Mouse (Mus musculus): Measurements from ENCODE around the gene Rfk.

Rfk gene

DNA sequence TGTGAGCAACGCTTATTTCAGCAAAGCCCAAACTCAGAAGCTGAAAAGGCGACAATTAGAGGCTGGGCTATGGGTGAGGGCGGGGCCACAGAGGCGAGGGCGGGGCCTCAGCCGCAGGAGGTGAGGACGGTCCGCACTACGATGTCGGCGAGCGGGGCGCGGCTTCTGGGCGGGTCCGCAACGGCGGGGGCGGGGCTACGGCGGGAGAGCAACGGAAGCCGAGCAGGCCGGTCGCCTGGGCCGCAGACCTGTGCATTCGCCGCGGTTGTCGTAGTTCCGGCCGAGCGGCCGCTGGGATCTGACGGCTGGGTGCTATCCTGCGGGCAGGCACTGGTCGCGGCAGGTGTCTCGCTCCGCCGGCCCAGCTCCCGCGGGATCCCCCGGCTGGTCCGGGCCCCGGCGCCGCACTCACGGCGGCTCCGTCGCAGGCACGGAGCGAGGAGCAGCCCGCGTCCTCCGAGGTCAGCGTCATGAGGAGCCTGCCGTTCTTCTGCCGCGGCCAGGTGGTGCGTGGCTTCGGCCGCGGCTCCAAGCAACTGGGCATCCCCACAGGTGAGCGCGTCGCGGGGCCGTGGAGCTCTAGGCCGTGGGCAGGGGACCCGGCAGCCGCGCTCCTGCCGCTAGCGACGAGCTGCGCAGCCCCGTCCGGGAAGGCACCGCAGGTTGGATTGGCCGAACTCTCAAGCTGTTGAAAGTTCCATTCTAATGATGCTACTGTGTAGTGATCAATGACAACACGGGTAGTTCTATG is at the start of gene Rfk:
Gene Rfk, plus strand, starts transcription at position 203 of the 751 bp plus-strand sequence.
- DNase-seq (ENCODE audit: low spot score): peak; percentile 79

DNA sequence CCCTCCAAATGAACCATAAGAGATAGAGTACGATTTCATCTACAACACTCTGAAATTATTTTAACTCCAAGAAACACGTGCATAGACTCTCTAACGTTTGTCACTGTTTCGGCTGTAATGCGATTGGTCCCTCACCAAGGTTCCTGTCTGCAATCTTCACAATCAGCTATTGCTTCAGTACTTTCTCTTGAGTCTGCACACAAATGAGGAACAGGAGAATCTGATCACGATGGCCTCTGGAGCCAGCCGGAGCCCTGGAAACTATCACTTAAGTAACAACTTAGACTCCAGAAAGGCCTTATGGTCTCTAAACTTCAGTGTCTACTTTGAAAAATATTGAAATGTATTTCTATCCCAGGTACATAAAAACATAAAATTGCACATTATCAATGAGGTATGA is 49.0 kb upstream of the Rfk start:
- no peak for DNase-seq (ENCODE audit: low spot score)

DNA sequence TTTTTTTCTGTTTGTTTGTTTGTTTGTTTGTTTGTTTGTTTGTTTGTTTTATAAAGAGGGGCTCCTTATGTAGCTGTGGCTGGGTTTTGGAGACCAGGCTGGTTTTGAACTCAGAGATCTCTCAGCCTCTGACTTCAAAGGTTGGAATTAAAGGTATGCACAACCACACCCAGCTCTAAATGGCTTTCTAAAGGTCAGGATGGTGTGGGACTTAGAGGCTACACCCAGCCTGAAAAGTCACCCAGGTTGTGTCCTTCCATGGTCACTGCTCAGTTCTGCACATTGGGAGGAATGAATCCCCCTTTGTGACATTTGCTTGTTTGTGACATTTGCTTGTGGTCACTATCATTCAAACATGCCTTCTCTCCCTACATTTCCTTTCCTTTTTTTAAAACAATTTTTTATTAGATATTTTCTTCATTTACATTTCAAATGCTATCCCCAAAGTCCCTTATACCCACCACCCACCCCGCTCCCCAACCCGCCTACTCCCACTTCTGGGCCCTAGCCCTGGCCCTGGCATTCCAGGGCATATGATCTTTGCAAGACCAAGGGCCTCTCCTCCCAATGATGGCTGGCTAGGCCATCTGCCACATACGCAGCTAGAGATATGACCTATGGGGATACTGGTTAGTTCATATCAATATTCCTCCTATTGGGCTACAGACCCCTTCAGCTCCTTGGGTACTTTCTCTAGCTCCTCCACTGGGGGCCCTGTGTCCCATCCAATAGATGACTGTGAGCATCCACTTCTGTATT is 46.9 kb upstream of the Rfk start:
- no peak for DNase-seq (ENCODE audit: low spot score)

DNA sequence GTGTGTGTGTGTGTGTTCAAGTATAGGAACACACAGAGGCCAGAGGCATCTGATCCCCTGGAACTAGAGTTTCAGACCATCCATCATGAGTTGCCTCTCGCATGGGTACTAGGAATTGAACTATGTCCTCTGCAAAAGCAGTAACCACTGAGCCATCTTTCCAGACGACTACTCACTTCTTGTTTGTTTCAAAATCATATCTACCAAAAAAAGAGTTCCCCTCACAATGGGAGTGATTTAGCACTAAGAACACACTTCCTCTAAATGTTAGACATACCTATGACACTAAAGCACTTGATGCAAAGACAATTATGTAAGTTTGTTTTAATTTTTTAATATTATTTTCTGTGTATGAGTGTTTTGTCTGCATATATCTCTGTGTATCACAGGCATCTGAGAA is 46.0 kb upstream of the Rfk start:
- DNase-seq (ENCODE audit: low spot score): no peak

DNA sequence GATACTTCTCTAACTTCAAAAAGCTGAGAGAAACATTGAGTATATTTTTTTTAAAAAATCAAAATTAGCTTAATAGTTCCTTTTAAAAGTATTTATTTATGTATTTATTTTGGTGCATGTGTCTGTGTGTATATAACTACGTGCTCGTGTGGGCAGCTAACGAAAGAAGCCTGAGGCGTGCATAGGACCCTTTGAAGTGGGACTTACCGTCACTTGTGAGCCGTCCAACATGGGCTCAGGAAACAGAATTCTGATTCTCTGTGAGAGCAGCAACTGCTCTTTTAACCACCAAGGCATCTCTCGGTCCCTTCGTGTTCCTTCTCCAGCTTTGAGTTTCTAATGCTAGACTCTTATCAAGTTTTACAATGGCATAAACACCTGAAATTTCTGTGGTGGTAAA is 40.1 kb upstream of the Rfk start:
- DNase-seq (ENCODE audit: low spot score): no peak

DNA sequence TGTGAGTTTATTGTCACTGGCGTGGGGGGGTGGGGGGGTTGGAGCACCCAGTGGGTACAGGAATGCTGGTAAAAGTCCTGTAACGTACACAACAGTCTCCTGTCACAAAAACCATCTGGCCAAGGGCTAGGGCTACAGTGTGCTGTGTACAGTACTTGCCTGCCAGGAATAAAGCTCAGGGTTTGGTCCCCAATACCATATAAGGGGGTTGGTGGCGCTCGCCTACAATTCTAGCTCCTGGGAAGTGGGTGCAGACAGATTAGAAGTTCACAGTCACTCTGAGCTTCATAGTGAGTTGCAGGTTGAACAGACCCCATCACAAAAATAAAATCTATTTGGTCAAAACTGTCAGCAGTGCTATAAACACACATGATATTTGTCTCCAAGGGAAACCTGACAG is 39.5 kb upstream of the Rfk start:
- DNase-seq (ENCODE audit: low spot score): no peak

DNA sequence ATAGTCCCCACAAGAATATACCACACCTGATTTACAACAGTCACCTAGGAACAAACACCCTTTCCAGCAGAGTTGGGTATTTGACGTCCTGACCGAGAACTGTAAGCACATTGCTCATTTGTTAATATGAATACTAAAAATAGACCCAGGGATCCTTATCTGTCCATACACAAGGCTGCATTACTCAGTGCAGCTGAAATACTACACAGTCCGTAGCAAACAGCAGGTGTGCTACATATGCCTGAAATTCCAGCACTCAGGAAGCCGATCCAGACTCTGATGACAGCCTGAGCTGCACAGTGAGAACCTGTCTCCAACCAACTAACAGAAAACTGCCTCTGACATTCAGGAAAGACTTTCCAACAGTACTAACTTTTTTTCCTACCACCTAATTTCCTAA is 39.0 kb upstream of the Rfk start:
- no peak for DNase-seq (ENCODE audit: low spot score)

DNA sequence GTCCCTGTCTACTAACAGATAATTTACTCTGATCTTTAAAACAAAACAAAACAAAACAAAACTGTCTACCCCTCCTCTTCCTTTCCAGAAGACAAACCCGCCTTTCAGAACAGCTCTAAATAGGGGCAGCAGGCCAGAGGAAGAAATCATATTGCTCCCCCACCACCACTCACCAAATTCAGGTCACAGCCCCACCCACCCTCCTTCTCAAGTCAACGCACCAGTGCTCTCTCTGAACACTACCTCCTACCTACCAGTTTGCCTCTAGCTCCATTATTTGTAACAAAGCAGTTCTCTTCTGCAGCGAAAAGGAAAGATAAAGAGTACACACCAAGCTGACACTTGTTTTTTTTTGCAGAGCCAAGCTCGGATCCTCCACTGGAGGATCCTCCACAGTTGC is 38.5 kb upstream of the Rfk start:
- no peak for DNase-seq (ENCODE audit: low spot score)

DNA sequence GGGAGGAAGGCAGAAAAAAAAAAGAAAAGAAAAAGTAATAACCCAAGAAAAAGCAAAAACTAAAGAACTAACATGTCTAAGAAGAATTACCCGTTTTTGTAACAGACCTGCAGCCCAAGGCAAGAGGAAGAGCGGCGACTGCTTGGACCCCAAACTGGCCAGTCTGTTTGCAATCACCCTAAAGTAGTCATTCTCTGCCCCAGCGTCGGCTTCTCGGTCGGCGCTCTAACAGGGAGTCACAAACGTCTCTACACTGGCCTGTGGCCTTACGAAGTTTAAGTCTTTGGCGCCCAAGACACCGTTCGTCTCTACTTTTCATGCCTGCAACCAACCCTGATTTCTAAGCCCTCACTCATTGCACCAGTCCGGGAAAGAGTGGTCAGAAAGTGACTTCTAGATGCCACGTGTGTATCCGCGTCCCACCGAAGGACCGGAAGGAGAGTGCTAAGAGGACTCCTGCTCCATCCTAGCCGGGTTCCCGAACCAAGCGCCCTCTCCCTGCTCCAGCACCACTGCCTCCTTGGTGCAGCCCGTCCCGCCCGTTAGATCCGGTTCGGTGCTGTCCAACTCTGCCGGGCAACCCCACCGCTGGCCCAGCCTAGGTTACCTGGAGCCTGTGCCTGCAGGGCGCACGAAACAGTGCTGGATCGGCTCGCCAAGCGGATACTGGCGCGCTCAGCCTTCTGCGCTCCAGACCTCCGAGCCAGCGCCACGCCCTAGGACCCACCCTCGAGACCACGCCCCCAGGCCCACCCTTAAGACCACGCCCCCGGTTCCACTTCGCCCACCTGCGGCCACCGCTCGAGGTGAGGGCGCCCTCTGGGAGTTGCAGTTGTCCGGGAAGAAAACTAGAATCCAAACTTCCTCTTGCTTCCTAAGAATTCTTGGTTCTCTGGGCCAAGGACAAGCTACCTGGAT is 37.6 kb upstream of the Rfk start:
- peak; percentile 37 for DNase-seq (ENCODE audit: low spot score)

DNA sequence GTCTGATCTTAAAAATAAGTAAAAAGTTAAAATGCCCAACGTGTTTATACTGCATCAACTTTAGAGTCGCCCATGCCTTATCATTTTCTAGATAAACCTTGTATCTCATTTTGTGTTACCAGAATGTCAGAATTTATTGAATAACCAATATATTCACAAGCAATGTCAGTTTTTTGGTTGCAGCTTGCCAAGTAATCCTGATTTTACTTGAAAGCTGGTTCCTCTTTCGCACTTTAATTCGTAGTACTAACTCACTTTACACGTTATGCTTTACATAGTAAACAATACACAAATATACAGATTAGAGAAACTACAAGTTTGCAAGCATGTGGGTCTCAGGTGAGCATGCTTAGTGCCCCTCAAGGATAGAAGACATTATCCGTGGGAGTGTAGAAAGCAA is 36.9 kb upstream of the Rfk start:
- no peak for DNase-seq (ENCODE audit: low spot score)

DNA sequence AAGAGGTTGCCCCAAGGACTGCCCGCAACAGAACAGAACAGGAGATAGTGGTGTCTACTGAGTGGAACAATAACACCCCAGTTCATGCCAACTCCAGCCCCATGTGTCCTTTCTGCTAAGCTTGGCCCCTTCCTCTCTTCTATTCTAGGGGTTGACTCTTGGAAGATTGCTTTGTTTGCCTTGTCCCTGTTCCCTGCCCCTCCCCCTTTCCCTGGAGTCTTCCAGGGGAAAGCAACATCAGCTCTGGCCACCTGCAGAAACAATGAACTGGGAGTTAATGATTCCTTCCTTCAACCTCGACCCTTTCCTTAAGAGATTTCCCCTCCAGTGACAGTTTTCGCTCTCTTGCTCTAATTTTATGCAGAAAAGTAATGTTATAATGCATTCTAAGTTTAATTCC is 36.5 kb upstream of the Rfk start:
- no peak for DNase-seq (ENCODE audit: low spot score)

DNA sequence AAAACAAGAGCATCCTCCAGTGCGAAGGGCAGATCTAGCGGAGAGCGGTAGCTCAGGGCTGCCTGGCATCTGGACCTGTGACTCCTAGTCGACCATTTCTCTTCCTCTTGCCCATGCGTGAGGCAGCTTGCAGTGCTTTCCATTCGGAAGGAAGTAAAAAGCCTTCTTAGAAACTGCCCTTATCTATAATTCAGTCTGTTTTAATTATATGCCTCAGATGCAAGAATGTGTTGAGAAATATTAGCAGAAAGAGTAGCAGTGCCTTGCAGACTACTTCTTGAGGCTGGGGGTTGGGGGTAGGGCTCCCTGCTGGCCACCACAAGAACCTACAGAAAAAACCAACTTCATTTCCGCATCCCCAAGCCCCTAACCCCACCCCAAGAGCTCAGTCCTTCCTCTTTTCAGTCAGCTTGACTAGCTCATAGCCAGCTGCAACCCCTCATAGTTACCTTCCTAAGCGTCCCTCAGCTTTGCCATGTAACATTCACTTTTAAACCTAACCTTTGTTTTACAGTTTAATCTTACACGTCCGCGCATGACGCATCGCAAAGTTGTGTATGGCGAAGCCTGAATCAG is 34.4 kb upstream of the Rfk start:
- DNase-seq (ENCODE audit: low spot score): no peak

DNA sequence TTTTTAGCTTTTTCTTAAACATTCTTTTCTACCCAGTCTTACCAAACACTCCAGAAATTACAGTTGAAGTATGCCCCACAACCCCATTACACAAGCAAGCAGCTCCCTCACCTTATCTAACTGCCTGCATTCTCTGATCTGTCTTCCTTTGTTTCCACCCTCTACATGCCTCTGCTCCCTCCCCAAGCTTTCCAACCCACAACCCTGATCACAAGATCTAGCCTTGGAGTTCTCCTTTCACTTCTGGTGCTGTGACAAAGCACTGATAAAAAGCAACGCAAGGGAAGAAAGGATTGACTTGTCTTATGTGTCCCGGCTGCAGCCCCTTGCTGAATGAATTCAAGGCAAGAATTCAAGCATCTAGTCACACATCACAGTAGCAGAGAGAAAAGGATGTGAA is 32.7 kb upstream of the Rfk start:
- no peak for DNase-seq (ENCODE audit: low spot score)

DNA sequence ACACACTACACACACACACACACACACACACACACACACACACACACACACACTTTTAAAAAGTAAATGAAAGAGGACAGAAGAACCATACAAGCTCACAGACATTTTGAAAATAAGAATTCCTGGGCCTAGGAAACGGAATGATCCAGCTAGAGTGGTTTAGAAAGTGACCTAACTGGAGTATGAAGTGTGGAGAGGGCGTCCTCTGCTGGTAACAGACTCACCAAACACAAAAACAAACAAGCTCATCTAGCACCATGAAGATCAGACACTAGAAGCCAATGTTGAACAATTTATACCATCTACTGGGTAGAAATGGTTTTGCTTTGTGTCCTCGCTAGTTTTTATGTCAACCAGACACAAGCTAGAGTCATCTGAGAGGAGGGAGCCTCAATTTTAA is 29.1 kb upstream of the Rfk start:
- DNase-seq (ENCODE audit: low spot score): no peak

DNA sequence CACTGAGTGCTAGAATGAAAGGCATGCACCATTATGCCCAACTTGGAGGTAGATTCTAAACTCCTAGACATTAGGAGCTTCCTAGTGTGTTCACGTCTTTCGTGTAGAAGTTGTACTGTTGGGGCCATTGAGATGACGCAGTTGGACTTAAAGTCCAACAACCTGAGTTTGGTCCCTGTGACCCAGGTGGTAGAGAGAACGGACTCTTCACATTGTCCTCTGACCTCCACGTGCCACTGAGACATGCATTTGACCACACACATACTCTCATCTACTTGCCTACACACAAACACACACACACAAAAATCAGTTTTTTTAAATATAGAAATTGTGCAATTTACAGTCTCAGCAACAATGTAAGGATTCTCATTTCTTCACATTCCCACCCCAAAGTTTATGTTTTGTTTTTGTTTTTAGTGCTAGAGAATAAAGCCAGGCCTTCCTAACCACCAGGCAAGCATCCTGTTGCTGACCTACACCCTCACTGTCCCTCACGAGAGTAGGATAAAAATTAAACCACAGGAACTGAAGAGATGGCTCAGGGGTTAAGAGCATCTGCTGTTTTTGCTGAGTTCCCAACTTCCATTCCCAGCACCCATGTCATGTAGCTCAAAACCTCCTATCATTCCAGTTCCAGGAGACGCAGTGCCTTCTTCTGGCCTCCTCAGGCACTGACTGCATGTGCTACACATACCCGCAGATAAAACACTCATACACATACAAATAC is 27.3 kb upstream of the Rfk start:
- no peak for DNase-seq (ENCODE audit: low spot score)

DNA sequence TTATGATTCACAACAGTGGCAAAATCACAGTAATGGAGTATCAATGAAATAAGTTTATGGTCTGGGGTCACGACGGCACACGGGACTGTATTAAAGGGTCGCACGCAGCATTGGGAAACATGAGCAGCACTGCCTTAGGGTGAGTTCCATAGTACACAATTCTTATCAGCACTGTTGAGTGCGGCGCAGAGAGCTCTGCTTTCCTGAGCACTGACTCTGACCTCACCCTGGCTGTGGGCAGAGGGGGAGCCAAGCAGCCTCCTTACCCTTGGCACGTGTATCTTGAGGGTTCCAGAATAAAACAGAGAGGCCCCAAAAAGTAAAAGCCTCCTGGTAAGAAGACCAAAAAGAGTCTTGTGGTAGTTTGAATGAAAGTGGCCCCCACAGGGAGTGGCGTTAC is 25.3 kb upstream of the Rfk start:
- no peak for DNase-seq (ENCODE audit: low spot score)

DNA sequence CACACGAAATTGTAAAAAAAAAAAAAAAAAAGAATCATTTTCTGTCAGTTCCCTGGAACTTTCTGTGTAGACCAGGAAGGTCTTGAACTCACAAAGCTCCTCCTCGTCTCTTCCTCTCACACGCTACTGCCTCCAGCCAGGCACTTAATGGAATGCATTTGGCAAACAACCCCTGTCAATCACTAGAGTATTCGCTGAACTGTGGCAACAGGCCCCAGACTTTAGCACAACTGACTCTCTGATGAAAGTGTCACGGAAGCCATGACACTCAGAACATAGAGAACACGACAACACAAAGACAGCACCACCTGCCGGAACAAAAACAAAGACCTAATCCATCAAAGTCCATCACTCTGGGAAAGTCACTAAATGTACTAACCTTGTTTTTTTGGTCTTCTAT is 24.3 kb upstream of the Rfk start:
- no peak for DNase-seq (ENCODE audit: low spot score)

DNA sequence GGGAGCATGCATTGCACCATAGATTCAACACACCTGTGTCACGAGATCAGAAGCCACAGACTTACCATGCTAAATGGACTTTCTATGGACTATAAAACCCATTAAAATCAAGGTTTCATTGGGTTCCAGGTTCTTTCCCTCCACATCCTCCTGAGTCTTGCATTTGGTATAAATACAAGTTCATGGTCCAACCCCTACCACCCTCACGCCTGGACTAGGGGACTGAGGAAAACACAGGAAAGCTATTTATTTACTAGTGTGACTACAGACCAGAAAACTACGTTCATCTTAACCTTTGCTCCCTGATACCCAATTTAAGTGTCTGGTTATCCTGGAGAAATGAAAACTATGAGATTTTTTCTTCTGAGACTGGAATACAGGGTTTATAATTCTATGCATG is 21.1 kb upstream of the Rfk start, which contains the start of gene Gcnt1:
Gene Gcnt1, minus strand, starts transcription at position 144 of the 400 bp plus-strand sequence.
- DNase-seq (ENCODE audit: low spot score): no peak

DNA sequence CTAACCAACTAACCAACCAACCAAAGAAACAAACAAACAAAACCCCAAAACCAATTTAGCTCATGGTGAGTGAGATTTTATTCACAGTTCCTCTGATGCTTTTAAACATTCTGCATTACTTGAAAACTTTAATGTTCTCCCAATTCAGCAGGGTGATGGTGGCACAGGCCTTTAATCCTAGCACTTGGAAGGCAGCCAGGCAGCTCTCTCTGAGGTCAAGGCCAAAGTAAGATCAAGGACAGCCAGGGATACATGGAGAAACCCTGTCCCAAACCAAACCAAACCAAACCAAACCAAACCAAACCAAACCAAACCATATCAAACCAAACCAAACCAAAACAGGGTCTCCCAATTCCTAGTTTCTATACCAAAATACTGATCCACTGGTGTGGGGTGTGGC is 15.0 kb upstream of the Rfk start:
- DNase-seq (ENCODE audit: low spot score): no peak

DNA sequence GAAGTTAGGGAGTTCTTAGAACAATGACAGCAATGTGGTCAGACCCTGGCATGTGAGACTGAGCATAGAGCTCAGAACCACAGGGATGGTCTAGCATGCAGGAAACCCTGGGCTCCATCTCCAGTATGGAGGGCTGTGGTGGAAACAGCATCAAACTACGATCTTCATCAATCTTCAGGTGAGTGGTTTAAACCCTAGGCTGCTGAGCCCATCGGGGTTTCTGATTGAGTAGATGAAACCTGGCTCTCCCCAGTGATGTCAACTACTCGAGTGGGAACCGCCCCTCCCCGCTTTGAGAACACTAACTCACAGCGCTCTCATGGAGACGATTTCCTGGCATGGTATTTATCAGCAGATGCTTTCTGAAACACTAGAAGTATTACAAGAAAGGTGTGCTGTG is 13.3 kb upstream of the Rfk start:
- no peak for DNase-seq (ENCODE audit: low spot score)

DNA sequence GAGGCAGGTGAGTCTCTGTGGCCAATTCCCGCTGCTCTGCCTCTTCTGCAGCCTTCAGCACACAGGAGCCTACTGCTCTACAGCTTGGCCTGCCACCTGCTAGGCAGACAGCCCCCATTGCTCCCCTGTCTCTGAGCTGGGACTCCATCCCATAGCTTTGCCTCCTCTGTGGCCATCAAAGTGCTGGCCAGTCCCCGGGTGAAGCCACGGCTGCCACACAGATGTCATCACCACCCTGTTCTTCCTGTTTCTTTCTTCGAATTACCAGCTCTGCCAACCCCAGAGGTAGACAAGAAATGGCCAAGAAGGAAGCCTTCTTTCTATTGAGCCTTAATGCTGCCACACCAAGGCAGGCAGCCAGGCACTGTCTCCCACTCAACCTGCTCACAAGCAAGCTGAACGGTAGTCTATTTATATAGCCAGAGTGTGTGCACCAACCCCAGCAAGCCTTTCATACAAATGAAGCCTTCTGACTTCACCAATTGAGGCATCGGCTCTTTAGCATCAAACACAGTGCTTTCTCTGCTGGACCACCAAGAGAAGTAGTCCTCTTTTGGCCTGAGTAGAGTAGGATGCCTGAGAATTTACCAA is 10.9 kb upstream of the Rfk start:
- no peak for DNase-seq (ENCODE audit: low spot score)
